Mouse (Mus musculus) lung, embryonic 16.5 days (tissue): ENCODE measurements at regions not wholly inside any gene's neighbourhood (a gene's known extent, or its start where the extent isn't known, plus 50 kb on each side); places are given as distances from the start of the nearest gene placed in this dataset.

ENCODE experiments used
- ATAC-seq: fragments of 200-750 bp; cut with Nextera tagmentation; 2 replicates; pipeline ENCODE4 v1.8.0; 2017; ENCODE audit warnings: low read depth, mild to moderate bottlenecking, moderate library complexity
- H3K27ac ChIP-seq: fragments of 300-500 bp; sonication (generic); 2 replicates; pipeline ENCODE4 v1.5.1; 2014; ENCODE audit warnings: mild to moderate bottlenecking, control low read depth, low read length
- H3K27me3 ChIP-seq: fragments of 300-500 bp; sonication (generic); 2 replicates; pipeline ENCODE4 v1.6.1; 2014; ENCODE audit warnings: low read depth, low read length, mixed read lengths; ENCODE audit not compliant: control insufficient read depth, insufficient read depth
- H3K36me3 ChIP-seq: fragments of 300-500 bp; sonication (generic); 2 replicates; pipeline ENCODE4 v1.6.1; 2014; ENCODE audit warnings: low read length; ENCODE audit not compliant: control insufficient read depth, insufficient read depth
- H3K4me1 ChIP-seq: fragments of 300-500 bp; sonication (generic); replicated peaks from 2 replicates; pipeline ENCODE4 v1.6.1; 2014; ENCODE audit warnings: low read length, mixed read lengths; ENCODE audit not compliant: control insufficient read depth, insufficient read depth
- H3K4me2 ChIP-seq: fragments of 300-500 bp; sonication (generic); 2 replicates; pipeline ENCODE4 v1.6.1; 2014; ENCODE audit warnings: low read depth, low read length, control low read depth
- H3K4me3 ChIP-seq: fragments of 300-500 bp; sonication (generic); 2 replicates; pipeline ENCODE4 v1.5.1; 2014; ENCODE audit warnings: mild to moderate bottlenecking, low read length, control low read depth
- H3K9ac ChIP-seq: fragments of 300-500 bp; sonication (generic); 2 replicates; pipeline ENCODE4 v1.6.1; 2014; ENCODE audit warnings: low read length, control low read depth
- H3K9me3 ChIP-seq: fragments of 300-500 bp; sonication (generic); 2 replicates; pipeline ENCODE4 v1.6.1; 2016; ENCODE audit warnings: low read length; ENCODE audit not compliant: control insufficient read depth
- WGBS: fragments of 180-500 bp; shearing (Covaris S2); extraction: QIAGEN DNeasy Blood & Tissue Kit; methylation state at CpG from one replicate; pipeline ENCODE4 v1.1.7; 2014; 5-methylcytosine and 5-hydroxymethylcytosine counted together

GRCm38 (mm10) chr1:96445215-96445614, 426.8 kb downstream of the Slco4c1 start:
- Histone ChIP-seq H3K9ac (no peak overlapping the region), H3K4me1 (no peaks in the 10 kb centered on the region), H3K27me3 (no peaks in the 10 kb centered on the region), H3K36me3 (no peaks in the 10 kb centered on the region), H3K4me2 (no peak overlapping the region), H3K27ac (no peak overlapping the region), H3K9me3 (no peaks in the 10 kb centered on the region), H3K4me3 (no peak overlapping the region)
- WGBS: 85% methylated on average over 1 of the region's 1 CpGs
- ATAC-seq: no peak

- ATAC-seq: no peak
- H3K9me3 ChIP-seq: no peaks in the 10 kb centered on the region
- H3K36me3 ChIP-seq: no peaks in the 10 kb centered on the region
- H3K4me2 ChIP-seq: no peak overlapping the region
- H3K4me3 ChIP-seq: no peak overlapping the region
- 65% methylated on average over 2 of the region's 2 CpGs for WGBS
- no peaks in the 10 kb centered on the region for H3K4me1 ChIP-seq
- H3K27ac ChIP-seq: no peak overlapping the region
- no peaks in the 10 kb centered on the region for H3K27me3 ChIP-seq
- H3K9ac ChIP-seq: no peak overlapping the region
Observed at GRCm38 (mm10) chr1:96433057-96433456, 438.9 kb downstream of the Slco4c1 start.

GRCm38 (mm10) chr1:96423481-96423880, 448.5 kb downstream of the Slco4c1 start:
- Histone ChIP-seq H3K27ac (no peak overlapping the region), H3K36me3 (no peaks in the 10 kb centered on the region), H3K4me1 (no peaks in the 10 kb centered on the region), H3K4me3 (no peak overlapping the region), H3K9me3 (no peaks in the 10 kb centered on the region), H3K9ac (no peak overlapping the region), H3K27me3 (no peaks in the 10 kb centered on the region), H3K4me2 (no peak overlapping the region)
- ATAC-seq: no peak

GRCm38 (mm10) chr1:96410837-96411612, 460.9 kb downstream of the Slco4c1 start:
- ATAC-seq: no peak
- no peaks in the 10 kb centered on the region for H3K27me3 ChIP-seq
- 88% methylated on average over 4 of the region's 4 CpGs for WGBS
- H3K9me3 ChIP-seq: no peaks in the 10 kb centered on the region
- no peak overlapping the region for H3K4me3 ChIP-seq
- no peaks in the 10 kb centered on the region for H3K36me3 ChIP-seq
- H3K4me1 ChIP-seq: no peaks in the 10 kb centered on the region
- no peak overlapping the region for H3K4me2 ChIP-seq
- H3K9ac ChIP-seq: no peak overlapping the region
- H3K27ac ChIP-seq: no peak overlapping the region

GRCm38 (mm10) chr1:96397982-96398381, 474.0 kb downstream of the Slco4c1 start:
- Histone ChIP-seq H3K27me3 (no peaks in the 10 kb centered on the region), H3K4me1 (no peaks in the 10 kb centered on the region), H3K9me3 (no peaks in the 10 kb centered on the region), H3K9ac (no peak overlapping the region), H3K4me3 (no peak overlapping the region), H3K27ac (no peak overlapping the region), H3K36me3 (no peaks in the 10 kb centered on the region), H3K4me2 (no peak overlapping the region)
- 65% methylated on average over 4 of the region's 4 CpGs for WGBS
- ATAC-seq: no peak

GRCm38 (mm10) chr1:96388417-96388816, 483.6 kb downstream of the Slco4c1 start:
- 90% methylated on average over 5 of the region's 5 CpGs for WGBS
- no peak overlapping the region for H3K27ac ChIP-seq
- no peaks in the 10 kb centered on the region for H3K27me3 ChIP-seq
- H3K4me1 ChIP-seq: no peaks in the 10 kb centered on the region
- no peak for ATAC-seq
- no peak overlapping the region for H3K9ac ChIP-seq
- no peaks in the 10 kb centered on the region for H3K36me3 ChIP-seq
- no peak overlapping the region for H3K4me2 ChIP-seq
- no peaks in the 10 kb centered on the region for H3K9me3 ChIP-seq
- no peak overlapping the region for H3K4me3 ChIP-seq

GRCm38 (mm10) chr1:96385916-96386315, 486.1 kb downstream of the Slco4c1 start:
- Histone ChIP-seq H3K27ac (no peak overlapping the region), H3K9me3 (no peaks in the 10 kb centered on the region), H3K4me2 (no peak overlapping the region), H3K4me3 (no peak overlapping the region), H3K36me3 (no peaks in the 10 kb centered on the region), H3K27me3 (no peaks in the 10 kb centered on the region), H3K9ac (no peak overlapping the region), H3K4me1 (no peaks in the 10 kb centered on the region)
- ATAC-seq: no peak
- 80% methylated on average over 1 of the region's 1 CpGs for WGBS

GRCm38 (mm10) chr1:96362713-96363441, 509.1 kb downstream of the Slco4c1 start:
- Histone ChIP-seq H3K9me3 (no peaks in the 10 kb centered on the region), H3K36me3 (no peaks in the 10 kb centered on the region), H3K27me3 (no peaks in the 10 kb centered on the region), H3K9ac (no peak overlapping the region), H3K4me2 (no peak overlapping the region), H3K4me1 (no peaks in the 10 kb centered on the region), H3K27ac (no peak overlapping the region), H3K4me3 (no peak overlapping the region)
- ATAC-seq: no peak
- WGBS: 45% methylated on average over 2 of the region's 2 CpGs

- Histone ChIP-seq H3K27me3 (no peaks in the 10 kb centered on the region), H3K4me3 (no peak overlapping the region), H3K36me3 (no peaks in the 10 kb centered on the region), H3K9me3 (no peaks in the 10 kb centered on the region), H3K4me1 (no peaks in the 10 kb centered on the region), H3K27ac (no peak overlapping the region), H3K4me2 (no peak overlapping the region), H3K9ac (no peak overlapping the region)
- 26% methylated on average over 1 of the region's 1 CpGs for WGBS
- no peak for ATAC-seq
Observed at GRCm38 (mm10) chr1:96347231-96347630, 524.7 kb downstream of the Slco4c1 start.
